Mouse (Mus musculus) embryonic facial prominence, embryonic 11.5 days (tissue): ENCODE results near the gene Tmem163. TPM values are rescaled to one million over a fixed set of nuclear protein-coding genes. Genes with fewer than 3 reads are reported as not detected.
A peak's percentile ranks its signal among the peaks of the same experiment; 100 is the strongest.

Experiments used
- ATAC-seq: fragments of 200-750 bp; cut with Nextera tagmentation; replicated peaks from 2 replicates; pipeline ENCODE4 v1.8.0; 2017; ENCODE audit warnings: low read depth; ENCODE audit not compliant: insufficient number of reproducible peaks, low FRiP score, low TSS enrichment
- DNase-seq: peaks from one replicate; pipeline ENCODE4 v3.0.0-alpha.2; 2015; ENCODE audit warnings: low spot score
- H3K27ac ChIP-seq: fragments of 300-500 bp; sonication (generic); replicated peaks from 2 replicates; pipeline ENCODE4 v1.5.1; 2014; ENCODE audit warnings: mild to moderate bottlenecking, low read depth, low read length, control low read depth
- H3K27me3 ChIP-seq: fragments of 300-500 bp; sonication (generic); 2 replicates; pipeline ENCODE4 v1.6.1; 2014; ENCODE audit warnings: mild to moderate bottlenecking, low read length, moderate library complexity, mixed read lengths; ENCODE audit not compliant: control insufficient read depth, insufficient read depth
- H3K36me3 ChIP-seq: fragments of 300-500 bp; sonication (generic); replicated peaks from 2 replicates; pipeline ENCODE4 v1.6.1; 2014; ENCODE audit warnings: low read depth, mild to moderate bottlenecking, low read length, moderate library complexity, mixed read lengths; ENCODE audit not compliant: control insufficient read depth, insufficient read depth
- H3K4me1 ChIP-seq: fragments of 300-500 bp; sonication (generic); 2 replicates; pipeline ENCODE4 v1.6.1; 2014; ENCODE audit warnings: low read length, mixed read lengths; ENCODE audit not compliant: control insufficient read depth, insufficient read depth
- H3K4me2 ChIP-seq: fragments of 300-500 bp; sonication (generic); 2 replicates; pipeline ENCODE4 v1.6.1; 2014; ENCODE audit warnings: low read depth, mild to moderate bottlenecking, control low read depth, low read length, moderate library complexity
- H3K4me3 ChIP-seq: fragments of 300-500 bp; sonication (generic); 2 replicates; pipeline ENCODE4 v1.5.1; 2014; ENCODE audit warnings: low read depth, low read length, control low read depth
- H3K9ac ChIP-seq: fragments of 300-500 bp; sonication (generic); replicated peaks from 2 replicates; pipeline ENCODE4 v1.6.1; 2014; ENCODE audit warnings: mild to moderate bottlenecking, control low read depth, low read length
- H3K9me3 ChIP-seq: fragments of 300-500 bp; sonication (generic); replicated peaks from 2 replicates; pipeline ENCODE4 v1.6.1; 2016; ENCODE audit warnings: mild to moderate bottlenecking, low read length, inconsistent platforms, mixed read lengths; ENCODE audit not compliant: control insufficient read depth
- WGBS: fragments of 180-500 bp; shearing (Covaris S2); extraction: QIAGEN DNeasy Blood & Tissue Kit; methylation state at CpG from one replicate; pipeline ENCODE4 v1.1.7; 2014; 5-methylcytosine and 5-hydroxymethylcytosine counted together
- polyA plus RNA-seq: library from polyadenylated mRNA; unstranded; fragments of >200 nt; fragmentation: Nextera tagmentation; extraction: Ambion mirVana; gene quantifications from 2 replicates; pipeline ENCODE4 v1.2.1, GENCODE M21; 2014

Tmem163 gene
- polyA plus RNA-seq, 1 experiment from 2014 or later, result 9.5 TPM

GRCm38 (mm10) chr1:127541931-127542330 lies 137.4 kb downstream of the Tmem163 start:
- H3K9me3 ChIP-seq, result no peaks in the 10 kb centered on the region
- H3K27ac ChIP-seq, result no peak overlapping the region
- no peak overlapping the region for H3K4me3 ChIP-seq
- ATAC-seq (no peak), DNase-seq (no peak)
- no peaks in the 10 kb centered on the region for H3K36me3 ChIP-seq
- H3K4me1 ChIP-seq, result no peaks in the 10 kb centered on the region; the same call in 1 of the 2 replicates
- 92% methylated on average over 7 of the region's 7 CpGs for WGBS
- no peak overlapping the region for H3K9ac ChIP-seq
- no peak overlapping the region for H3K4me2 ChIP-seq
- H3K27me3 ChIP-seq, result no peaks in the 10 kb centered on the region

- WGBS, result 90% methylated on average over 4 of the region's 4 CpGs
- DNase-seq, result no peak
- no peaks in the 10 kb centered on the region for H3K9me3 ChIP-seq
Observed at GRCm38 (mm10) chr1:127541522-127541921, 137.8 kb downstream of the Tmem163 start.

GRCm38 (mm10) chr1:127537204-127538038 lies 141.9 kb downstream of the Tmem163 start:
- H3K36me3 ChIP-seq, result no peaks in the 10 kb centered on the region
- H3K9me3 ChIP-seq, result no peaks in the 10 kb centered on the region
- peak overlapping the region; percentile 45 for H3K9ac ChIP-seq
- ATAC-seq (peak; percentile 85), DNase-seq (peak; percentile 86)
- H3K4me1 ChIP-seq, result no peaks in the 10 kb centered on the region; the same call in 1 of the 2 replicates
- H3K4me2 ChIP-seq, result peak overlapping the region; percentile 27
- H3K27ac ChIP-seq, result peak overlapping the region; percentile 31; the same call in 1 of the 2 replicates
- H3K4me3 ChIP-seq, result no peak overlapping the region
- no peaks in the 10 kb centered on the region for H3K27me3 ChIP-seq
- WGBS, result 8% methylated on average over 17 of the region's 17 CpGs

More at GRCm38 (mm10) chr1:127541522-127541921, 137.8 kb downstream of the Tmem163 start:
- Histone ChIP-seq H3K36me3 (no peaks in the 10 kb centered on the region), H3K4me1 (no peaks in the 10 kb centered on the region; the same call in 1 of the 2 replicates), H3K4me2 (no peak overlapping the region), H3K27ac (no peak overlapping the region), H3K9ac (no peak overlapping the region), H3K4me3 (no peak overlapping the region), H3K27me3 (no peaks in the 10 kb centered on the region)
- ATAC-seq, result no peak

- ATAC-seq (no peak), DNase-seq (no peak)
- Histone ChIP-seq H3K4me2 (peak overlapping the region; percentile 8; the same call in 1 of the 2 replicates), H3K27me3 (no peaks in the 10 kb centered on the region), H3K36me3 (no peaks in the 10 kb centered on the region), H3K9me3 (no peaks in the 10 kb centered on the region), H3K4me1 (no peaks in the 10 kb centered on the region; the same call in 1 of the 2 replicates), H3K27ac (no peak overlapping the region), H3K9ac (no peak overlapping the region; the same call in 1 of the 2 replicates), H3K4me3 (no peak overlapping the region)
- 63% methylated on average over 5 of the region's 5 CpGs for WGBS
Observed at GRCm38 (mm10) chr1:127536448-127536847, 142.9 kb downstream of the Tmem163 start.

- Histone ChIP-seq H3K4me2 (no peak overlapping the region), H3K36me3 (no peaks in the 10 kb centered on the region), H3K9ac (no peak overlapping the region), H3K27me3 (no peaks in the 10 kb centered on the region), H3K27ac (no peak overlapping the region), H3K9me3 (no peaks in the 10 kb centered on the region), H3K4me1 (no peaks in the 10 kb centered on the region), H3K4me3 (no peak overlapping the region)
- peak; percentile 8; the same call in 1 of the 2 replicates for ATAC-seq
- no peak for DNase-seq
- WGBS, result 68% methylated on average over 5 of the region's 5 CpGs
Observed at GRCm38 (mm10) chr1:127531723-127532122, 147.6 kb downstream of the Tmem163 start.

GRCm38 (mm10) chr1:127530849-127531580 lies 148.3 kb downstream of the Tmem163 start:
- no peaks in the 10 kb centered on the region for H3K4me1 ChIP-seq
- H3K27me3 ChIP-seq, result no peaks in the 10 kb centered on the region
- no peak overlapping the region for H3K4me2 ChIP-seq
- H3K9ac ChIP-seq, result no peak overlapping the region
- no peaks in the 10 kb centered on the region for H3K9me3 ChIP-seq
- H3K27ac ChIP-seq, result no peak overlapping the region
- H3K4me3 ChIP-seq, result no peak overlapping the region
- DNase-seq (peak; percentile 26), ATAC-seq (peak; percentile 89)
- no peaks in the 10 kb centered on the region for H3K36me3 ChIP-seq
- 43% methylated on average over 14 of the region's 14 CpGs for WGBS

- Histone ChIP-seq H3K27me3 (no peaks in the 10 kb centered on the region), H3K36me3 (no peaks in the 10 kb centered on the region), H3K9ac (no peak overlapping the region), H3K4me2 (no peak overlapping the region), H3K27ac (no peak overlapping the region), H3K9me3 (no peaks in the 10 kb centered on the region), H3K4me3 (no peak overlapping the region), H3K4me1 (no peaks in the 10 kb centered on the region)
- WGBS, result 80% methylated on average over 8 of the region's 8 CpGs
- DNase-seq (no peak), ATAC-seq (no peak)
Observed at GRCm38 (mm10) chr1:127523364-127523763, 156.0 kb downstream of the Tmem163 start.

- ATAC-seq (no peak), DNase-seq (no peak)
- H3K36me3 ChIP-seq, result no peaks in the 10 kb centered on the region
- H3K27me3 ChIP-seq, result no peaks in the 10 kb centered on the region
- H3K27ac ChIP-seq, result no peak overlapping the region
- no peak overlapping the region for H3K9ac ChIP-seq
- no peak overlapping the region for H3K4me3 ChIP-seq
- H3K9me3 ChIP-seq, result no peaks in the 10 kb centered on the region
- WGBS, result 95% methylated on average over 10 of the region's 10 CpGs
- no peaks in the 10 kb centered on the region for H3K4me1 ChIP-seq
- H3K4me2 ChIP-seq, result no peak overlapping the region
Observed at GRCm38 (mm10) chr1:127514888-127515287, 164.5 kb downstream of the Tmem163 start.
